Mouse (Mus musculus): Measurements from ENCODE around the gene Nemf.

GRCm38 (mm10) chr12:69309659-69310058, 47.3 kb downstream of the Nemf start:
- TF ChIP-seq GATA1 (IDR thresholded peaks at IDR 0.05; ENCODE audit: low read length) (no peak), TAL1 (IDR thresholded peaks at IDR 0.05; ENCODE audit: low read length) (no peak)
